Mouse (Mus musculus): ENCODE results near the gene Emid1. TPM values are rescaled to one million over a fixed set of nuclear protein-coding genes. Genes with fewer than 3 reads are reported as not detected.
"Not testable (repeated sequence)": the region's sequence is repeated elsewhere in the genome, so short reads cannot be mapped to it uniquely, and the experiment has no call there.

Gene Emid1
- total RNA-seq, 2 experiments from 2014 or later = 3.2 to 5.2 TPM

- peak; percentile 91 for ATAC-seq (replicated peaks; ENCODE audit: low FRiP score, low TSS enrichment, poor library complexity, severe bottlenecking)
These were observed 37.0 kb downstream of the Emid1 start for GRCm38 (mm10) chr11:5114931-5115581.

- ATAC-seq (replicated peaks; ENCODE audit: low FRiP score, low TSS enrichment, poor library complexity, severe bottlenecking) = no peak
These were observed 38.4 kb downstream of the Emid1 start for GRCm38 (mm10) chr11:5113645-5114044.

- no peak for ATAC-seq (replicated peaks; ENCODE audit: low FRiP score, low TSS enrichment, poor library complexity, severe bottlenecking)
These were observed 42.6 kb downstream of the Emid1 start for GRCm38 (mm10) chr11:5109441-5109840.

- no peak for ATAC-seq (replicated peaks; ENCODE audit: low FRiP score, low TSS enrichment, poor library complexity, severe bottlenecking)
These were observed 48.0 kb downstream of the Emid1 start for GRCm38 (mm10) chr11:5103986-5104509.

- ATAC-seq (replicated peaks; ENCODE audit: low FRiP score, low TSS enrichment, poor library complexity, severe bottlenecking) = peak; percentile 17; the same call in 1 of the 2 replicates
These were observed 49.7 kb downstream of the Emid1 start for GRCm38 (mm10) chr11:5102384-5102783.

GRCm38 (mm10) chr11:5101641-5102040, 50.4 kb downstream of the Emid1 start:
- ATAC-seq (replicated peaks; ENCODE audit: low FRiP score, low TSS enrichment, poor library complexity, severe bottlenecking) = no peak

GRCm38 (mm10) chr11:5100801-5101200, 51.3 kb downstream of the Emid1 start:
- ATAC-seq (replicated peaks; ENCODE audit: low FRiP score, low TSS enrichment, poor library complexity, severe bottlenecking) = no peak

- ATAC-seq (replicated peaks; ENCODE audit: low FRiP score, low TSS enrichment, poor library complexity, severe bottlenecking) = no peak
These were observed 51.8 kb downstream of the Emid1 start for GRCm38 (mm10) chr11:5100283-5100682.

- peak; percentile 64 for ATAC-seq (replicated peaks; ENCODE audit: low FRiP score, low TSS enrichment, poor library complexity, severe bottlenecking)
These were observed 52.4 kb downstream of the Emid1 start for GRCm38 (mm10) chr11:5099576-5100183.

GRCm38 (mm10) chr11:5098736-5099542, 53.1 kb downstream of the Emid1 start, which contains the start of the genes Rhbdd3 and Ewsr1:
Rhbdd3 (plus strand) TSS chr11:5098926.
Ewsr1 (minus strand) TSS chr11:5099266.
- peak; percentile 69 for ATAC-seq (replicated peaks; ENCODE audit: low FRiP score, low TSS enrichment, poor library complexity, severe bottlenecking)

- ATAC-seq (replicated peaks; ENCODE audit: low FRiP score, low TSS enrichment, poor library complexity, severe bottlenecking) = 0 out of 2 replicates have a peak, but pooled peaks have one; percentile 20
These were observed 53.9 kb downstream of the Emid1 start for GRCm38 (mm10) chr11:5098035-5098735.

- no peak for ATAC-seq (replicated peaks; ENCODE audit: low FRiP score, low TSS enrichment, poor library complexity, severe bottlenecking)
These were observed 55.5 kb downstream of the Emid1 start for GRCm38 (mm10) chr11:5096480-5097020.

- ATAC-seq (replicated peaks; ENCODE audit: low FRiP score, low TSS enrichment, poor library complexity, severe bottlenecking) = no peak
These were observed 56.2 kb downstream of the Emid1 start for GRCm38 (mm10) chr11:5095877-5096276.

GRCm38 (mm10) chr11:5091706-5092105, 60.4 kb downstream of the Emid1 start:
- ATAC-seq (replicated peaks; ENCODE audit: low FRiP score, low TSS enrichment, poor library complexity, severe bottlenecking) = peak; percentile 64

GRCm38 (mm10) chr11:5089147-5089546, 62.9 kb downstream of the Emid1 start:
- ATAC-seq (replicated peaks; ENCODE audit: low FRiP score, low TSS enrichment, poor library complexity, severe bottlenecking) = no peak

- ATAC-seq (replicated peaks; ENCODE audit: low FRiP score, low TSS enrichment, poor library complexity, severe bottlenecking) = not testable (repeated sequence)
These were observed 75.2 kb downstream of the Emid1 start for GRCm38 (mm10) chr11:5076843-5077242.

- ATAC-seq (replicated peaks; ENCODE audit: low FRiP score, low TSS enrichment, poor library complexity, severe bottlenecking) = no peak
These were observed 76.3 kb downstream of the Emid1 start for GRCm38 (mm10) chr11:5075760-5076159.

GRCm38 (mm10) chr11:5074882-5075281, 77.2 kb downstream of the Emid1 start:
- ATAC-seq (replicated peaks; ENCODE audit: low FRiP score, low TSS enrichment, poor library complexity, severe bottlenecking) = peak; percentile 52; the same call in 1 of the 2 replicates
